Mouse (Mus musculus): ENCODE results near the gene Smim20. TPM values are rescaled to one million over a fixed set of nuclear protein-coding genes. Genes with fewer than 3 reads are reported as not detected.

Gene Smim20
- 88.2 and 89.1 TPM in 2 replicates for polyA plus RNA-seq (2015; fragmentation: Nextera tagmentation; extraction: Ambion mirVana)

- peak within 1 kb of the TSS; percentile 72 for H3K4me2 ChIP-seq
- H3K9me3 ChIP-seq, result no peaks in the 10 kb centered on the region
- peak; percentile 93 for ATAC-seq (ENCODE audit: borderline replicate concordance, extremely low read depth, low FRiP score, low TSS enrichment)
- H3K27ac ChIP-seq, result peak within 1 kb of the TSS; percentile 65
- no peaks in the 10 kb centered on the region for H3K27me3 ChIP-seq
- 13% methylated on average over 53 of the region's 53 CpGs for WGBS
- no peaks in the 10 kb centered on the region for H3K36me3 ChIP-seq
- peaks cover 11% of the 10 kb centered on the region for H3K4me1 ChIP-seq
- peak within 1 kb of the TSS; percentile 62 for H3K4me3 ChIP-seq
- H3K9ac ChIP-seq, result peak within 1 kb of the TSS; percentile 54
Observed at GRCm38 (mm10) chr5:53266931-53267853, at the start of gene Smim20. TSS of gene Smim20 (plus strand) at chr5:53267083.

DNA sequence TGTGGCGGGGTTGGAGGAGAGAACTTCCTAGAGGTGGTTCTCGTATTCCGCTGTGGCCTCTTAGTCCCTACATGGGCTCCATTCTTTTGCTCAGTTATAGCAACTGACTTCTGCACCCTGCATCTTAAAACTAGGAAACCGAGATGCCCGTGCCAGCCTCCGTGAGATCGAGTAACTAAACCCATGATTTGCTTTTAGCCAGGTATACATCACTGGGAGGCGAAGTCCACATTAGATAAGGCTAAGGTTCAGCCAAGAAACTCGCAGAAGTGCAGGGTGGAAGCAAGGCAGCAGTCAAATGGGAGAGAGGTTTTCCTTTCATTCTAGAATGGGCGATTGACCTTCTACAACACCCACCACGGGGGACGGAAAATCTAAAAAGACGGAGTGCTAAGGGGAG lies 41.4 kb upstream of the Smim20 start:
- no peak overlapping the region for H3K4me2 ChIP-seq
- no peaks in the 10 kb centered on the region for H3K27me3 ChIP-seq
- H3K9me3 ChIP-seq, result no peaks in the 10 kb centered on the region
- H3K4me1 ChIP-seq, result no peaks in the 10 kb centered on the region
- H3K4me3 ChIP-seq, result no peak overlapping the region
- no peaks in the 10 kb centered on the region for H3K36me3 ChIP-seq
- 78% methylated on average over 13 of the region's 13 CpGs for WGBS
- ATAC-seq (ENCODE audit: borderline replicate concordance, extremely low read depth, low FRiP score, low TSS enrichment), result no peak
- no peak overlapping the region for H3K9ac ChIP-seq
- no peak overlapping the region for H3K27ac ChIP-seq

- no peak overlapping the region for H3K4me3 ChIP-seq
- no peak for ATAC-seq (ENCODE audit: borderline replicate concordance, extremely low read depth, low FRiP score, low TSS enrichment)
- no peaks in the 10 kb centered on the region for H3K27me3 ChIP-seq
- no peaks in the 10 kb centered on the region for H3K9me3 ChIP-seq
- no peaks in the 10 kb centered on the region for H3K36me3 ChIP-seq
- H3K9ac ChIP-seq, result no peak overlapping the region
- H3K4me1 ChIP-seq, result peaks cover 4% of the 10 kb centered on the region
- H3K4me2 ChIP-seq, result no peak overlapping the region
- no peak overlapping the region for H3K27ac ChIP-seq
- 70% methylated on average over 4 of the region's 4 CpGs for WGBS
Observed at GRCm38 (mm10) chr5:53230560-53230959, 36.3 kb upstream of the Smim20 start.

GRCm38 (mm10) chr5:53235551-53235950 lies 31.3 kb upstream of the Smim20 start:
- Histone ChIP-seq H3K9me3 (no peaks in the 10 kb centered on the region), H3K4me2 (no peak overlapping the region), H3K27ac (0 out of 2 replicates have a peak overlapping the region, but pooled peaks have one; percentile 29), H3K4me3 (no peak overlapping the region), H3K9ac (no peak overlapping the region), H3K36me3 (no peaks in the 10 kb centered on the region), H3K27me3 (no peaks in the 10 kb centered on the region), H3K4me1 (peaks cover 12% of the 10 kb centered on the region)
- 5% methylated on average over 4 of the region's 4 CpGs for WGBS
- peak; percentile 86; the same call in 1 of the 2 replicates for ATAC-seq (ENCODE audit: borderline replicate concordance, extremely low read depth, low FRiP score, low TSS enrichment)

DNA sequence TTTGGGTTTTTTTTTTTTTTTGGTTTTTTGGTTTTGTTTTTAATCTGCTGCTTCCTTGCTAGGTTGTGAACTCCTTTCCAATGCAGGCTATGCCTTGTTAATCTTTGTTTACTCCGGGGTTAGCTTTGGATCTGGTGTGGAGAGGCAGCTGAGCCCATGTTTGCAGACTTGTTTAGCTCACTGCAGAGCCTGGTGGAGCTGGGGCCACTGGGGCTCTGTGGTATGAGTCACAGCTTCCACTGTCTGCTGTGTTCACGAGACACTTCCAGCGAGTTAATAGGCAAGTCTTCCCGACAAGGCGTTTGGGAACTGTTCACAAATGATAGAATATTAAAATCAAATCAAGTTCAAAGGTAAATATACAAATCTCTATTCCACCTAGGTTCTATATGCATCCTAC lies 30.7 kb upstream of the Smim20 start:
- no peaks in the 10 kb centered on the region for H3K36me3 ChIP-seq
- no peak overlapping the region for H3K4me3 ChIP-seq
- H3K4me1 ChIP-seq, result peaks cover 12% of the 10 kb centered on the region
- no peak overlapping the region for H3K4me2 ChIP-seq
- 7% methylated on average over 5 of the region's 5 CpGs for WGBS
- no peak for ATAC-seq (ENCODE audit: borderline replicate concordance, extremely low read depth, low FRiP score, low TSS enrichment)
- no peaks in the 10 kb centered on the region for H3K27me3 ChIP-seq
- H3K9ac ChIP-seq, result no peak overlapping the region
- H3K27ac ChIP-seq, result peak overlapping the region; percentile 29; the same call in 1 of the 2 replicates
- H3K9me3 ChIP-seq, result no peaks in the 10 kb centered on the region

GRCm38 (mm10) chr5:53236749-53237148 lies 30.1 kb upstream of the Smim20 start:
- Histone ChIP-seq H3K27ac (no peak overlapping the region), H3K27me3 (no peaks in the 10 kb centered on the region), H3K4me3 (no peak overlapping the region), H3K4me2 (no peak overlapping the region), H3K9me3 (no peaks in the 10 kb centered on the region), H3K4me1 (peaks cover 12% of the 10 kb centered on the region), H3K36me3 (no peaks in the 10 kb centered on the region), H3K9ac (no peak overlapping the region)
- 64% methylated on average over 7 of the region's 8 CpGs for WGBS
- ATAC-seq (ENCODE audit: borderline replicate concordance, extremely low read depth, low FRiP score, low TSS enrichment), result no peak

- H3K4me1 ChIP-seq, result peaks cover 12% of the 10 kb centered on the region
- no peak overlapping the region for H3K4me3 ChIP-seq
- H3K27me3 ChIP-seq, result no peaks in the 10 kb centered on the region
- no peak overlapping the region for H3K4me2 ChIP-seq
- ATAC-seq (ENCODE audit: borderline replicate concordance, extremely low read depth, low FRiP score, low TSS enrichment), result no peak
- H3K9ac ChIP-seq, result no peak overlapping the region
- no peak overlapping the region for H3K27ac ChIP-seq
- no peaks in the 10 kb centered on the region for H3K36me3 ChIP-seq
- 77% methylated on average over 7 of the region's 7 CpGs for WGBS
- no peaks in the 10 kb centered on the region for H3K9me3 ChIP-seq
Observed at GRCm38 (mm10) chr5:53238761-53239160, 28.1 kb upstream of the Smim20 start.

DNA sequence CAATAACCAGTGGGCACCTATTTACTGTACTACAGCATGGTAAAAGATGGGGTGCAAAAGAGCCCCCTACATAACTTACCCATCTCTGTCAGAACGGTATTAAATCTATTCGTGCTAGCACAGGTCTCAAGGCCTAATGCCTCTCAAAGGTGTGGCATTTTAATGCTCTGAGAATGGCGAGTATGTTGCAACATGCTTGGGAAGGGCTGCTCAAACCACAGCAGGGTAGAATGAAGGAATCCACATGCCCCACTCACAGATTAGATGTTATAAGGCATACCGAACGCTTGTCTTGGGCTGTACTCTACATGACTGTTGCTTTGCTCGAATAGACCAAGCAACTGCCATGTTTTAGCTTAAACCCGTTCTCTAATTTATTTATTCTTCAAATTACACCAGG lies 27.7 kb upstream of the Smim20 start:
- Histone ChIP-seq H3K27ac (no peak overlapping the region), H3K27me3 (no peaks in the 10 kb centered on the region), H3K4me1 (peaks cover 14% of the 10 kb centered on the region), H3K36me3 (no peaks in the 10 kb centered on the region), H3K4me3 (no peak overlapping the region), H3K4me2 (no peak overlapping the region), H3K9ac (no peak overlapping the region), H3K9me3 (no peaks in the 10 kb centered on the region)
- ATAC-seq (ENCODE audit: borderline replicate concordance, extremely low read depth, low FRiP score, low TSS enrichment), result no peak
- 85% methylated on average over 7 of the region's 7 CpGs for WGBS

GRCm38 (mm10) chr5:53239831-53240440 lies 26.9 kb upstream of the Smim20 start:
- Histone ChIP-seq H3K27me3 (no peaks in the 10 kb centered on the region), H3K4me1 (peaks cover 14% of the 10 kb centered on the region), H3K36me3 (no peaks in the 10 kb centered on the region), H3K4me2 (no peak overlapping the region), H3K27ac (no peak overlapping the region), H3K9ac (no peak overlapping the region), H3K4me3 (no peak overlapping the region), H3K9me3 (no peaks in the 10 kb centered on the region)
- no peak for ATAC-seq (ENCODE audit: borderline replicate concordance, extremely low read depth, low FRiP score, low TSS enrichment)
- WGBS, result 55% methylated on average over 11 of the region's 11 CpGs

- Histone ChIP-seq H3K27ac (0 out of 2 replicates have a peak overlapping the region, but pooled peaks have one; percentile 15), H3K4me2 (no peak overlapping the region), H3K4me3 (no peak overlapping the region), H3K27me3 (no peaks in the 10 kb centered on the region), H3K4me1 (peaks cover 5% of the 10 kb centered on the region), H3K9me3 (no peaks in the 10 kb centered on the region), H3K36me3 (no peaks in the 10 kb centered on the region), H3K9ac (no peak overlapping the region)
- 47% methylated on average over 2 of the region's 2 CpGs for WGBS
- peak; percentile 53; the same call in 1 of the 2 replicates for ATAC-seq (ENCODE audit: borderline replicate concordance, extremely low read depth, low FRiP score, low TSS enrichment)
Observed at GRCm38 (mm10) chr5:53241109-53241508, 25.8 kb upstream of the Smim20 start.

- 58% methylated on average over 5 of the region's 5 CpGs for WGBS
- Histone ChIP-seq H3K4me3 (no peak overlapping the region), H3K27me3 (no peaks in the 10 kb centered on the region), H3K4me2 (no peak overlapping the region), H3K4me1 (0 out of 2 replicates have a peak, but pooled peaks cover 3% of the 10 kb centered on the region), H3K36me3 (no peaks in the 10 kb centered on the region), H3K9ac (no peak overlapping the region), H3K9me3 (no peaks in the 10 kb centered on the region), H3K27ac (no peak overlapping the region)
- no peak for ATAC-seq (ENCODE audit: borderline replicate concordance, extremely low read depth, low FRiP score, low TSS enrichment)
Observed at GRCm38 (mm10) chr5:53241963-53242362, 24.9 kb upstream of the Smim20 start.
